Mouse (Mus musculus): ENCODE results near the gene Hcar2. TPM values are rescaled to one million over a fixed set of nuclear protein-coding genes. Genes with fewer than 3 reads are reported as not detected.

The Hcar2 gene
- polyA plus RNA-seq (2014; fragmentation: Illumina TruSeq; extraction: RNeasy Lipid Tissue Mini Kit (QIAGEN cat#74804); ENCODE audit: insufficient read depth, low read depth, low replicate concordance) = 3.6 TPM

DNA sequence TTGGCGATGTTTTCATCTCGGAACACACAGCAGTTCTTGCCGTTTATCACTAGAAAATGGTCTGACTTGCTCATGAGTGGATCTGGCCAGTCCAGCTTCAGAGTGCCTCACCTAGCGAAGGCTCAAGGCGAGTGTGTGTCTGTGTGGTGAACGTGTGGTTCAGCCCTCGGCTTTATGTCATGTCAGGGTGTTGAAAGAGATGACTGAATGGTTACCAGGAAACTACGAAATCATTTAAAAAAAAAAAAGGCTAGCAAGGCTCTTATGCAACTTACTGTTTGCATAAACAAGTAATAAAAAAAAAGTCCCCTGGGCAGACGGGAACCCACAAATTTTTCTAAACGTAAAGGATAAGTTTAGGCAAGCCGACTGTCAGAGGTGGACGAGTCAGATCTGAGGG, at the start of gene Hcar2:
Hcar2 (minus strand) TSS at position 135 of the 400 bp plus-strand sequence.

DNA sequence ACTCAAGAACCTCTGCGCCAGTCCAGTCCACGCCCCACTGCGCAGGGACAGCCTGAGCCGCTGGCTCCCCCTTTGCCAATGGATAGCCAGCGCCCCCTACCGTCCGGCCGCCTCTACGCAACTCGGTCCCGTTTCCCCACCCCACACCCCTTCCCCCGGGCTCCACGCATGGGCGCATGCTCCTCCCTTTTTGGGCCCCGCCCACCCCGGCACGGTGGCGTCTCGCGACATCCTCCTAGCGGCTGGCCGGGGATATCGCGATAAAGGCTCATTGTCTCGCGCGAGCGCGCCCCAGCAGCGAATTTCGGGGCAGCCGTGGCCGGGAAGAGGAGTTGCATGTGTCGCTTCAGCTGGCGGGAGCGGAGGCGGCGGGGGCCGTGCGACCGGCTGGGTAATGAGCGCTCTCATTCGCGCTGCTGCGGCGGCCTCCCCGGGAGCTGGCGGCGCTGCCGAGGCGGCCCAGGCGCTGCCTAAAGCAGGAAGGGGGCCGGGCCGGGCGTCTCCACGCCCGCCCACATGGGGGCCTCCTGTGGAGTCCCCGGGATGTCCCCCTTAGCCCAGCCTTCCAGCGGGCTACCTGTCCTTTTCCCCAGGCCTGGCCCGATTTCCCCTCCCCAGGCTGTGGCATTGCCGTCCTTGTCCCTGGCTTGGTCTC, 41.8 kb upstream of the Hcar2 start, which contains the start of gene Denr:
Denr (plus strand) TSS at position 200 of the 655 bp plus-strand sequence.

DNA sequence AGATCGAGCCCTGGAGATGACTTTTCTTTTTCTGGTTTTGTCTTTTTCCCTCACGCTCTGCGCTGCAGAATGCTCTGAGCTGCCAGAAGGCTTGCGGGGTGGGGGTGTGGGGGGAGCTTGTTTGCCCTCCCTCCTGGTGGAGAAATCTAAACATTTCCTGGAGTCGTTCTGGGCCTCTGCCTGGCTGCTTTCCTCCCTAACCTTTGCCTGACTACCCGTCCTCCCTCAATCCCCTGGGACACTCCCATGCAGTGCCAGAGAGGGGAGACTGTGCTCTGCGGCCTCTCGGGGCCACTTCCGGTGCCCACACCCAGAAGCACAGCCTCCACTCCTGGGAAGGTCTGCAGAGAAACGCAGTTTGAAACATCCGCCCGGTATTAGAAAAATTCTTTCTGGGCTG, 14.6 kb upstream of the Hcar2 start, which contains the start of gene Hcar1:
Hcar1 (minus strand) TSS at position 93 of the 400 bp plus-strand sequence.

Other genes with a start within 250 kb of the Hcar2 start
- 45.8 TPM for gene Clip1, start 180.9 kb downstream of the Hcar2 start, polyA plus RNA-seq (2014; fragmentation: Illumina TruSeq; extraction: RNeasy Lipid Tissue Mini Kit (QIAGEN cat#74804); ENCODE audit: insufficient read depth, low read depth, low replicate concordance)
- gene Zcchc8, start 144.4 kb downstream of the Hcar2 start, polyA plus RNA-seq (2014; fragmentation: Illumina TruSeq; extraction: RNeasy Lipid Tissue Mini Kit (QIAGEN cat#74804); ENCODE audit: insufficient read depth, low read depth, low replicate concordance) = 23.2 TPM
- 55.2 TPM for gene Rsrc2, start 116.1 kb downstream of the Hcar2 start, polyA plus RNA-seq (2014; fragmentation: Illumina TruSeq; extraction: RNeasy Lipid Tissue Mini Kit (QIAGEN cat#74804); ENCODE audit: insufficient read depth, low read depth, low replicate concordance)
- 0.74 TPM for gene Kntc1, start 115.8 kb downstream of the Hcar2 start, polyA plus RNA-seq (2014; fragmentation: Illumina TruSeq; extraction: RNeasy Lipid Tissue Mini Kit (QIAGEN cat#74804); ENCODE audit: insufficient read depth, low read depth, low replicate concordance)
- 1.1 TPM for gene Hcar1, start 14.5 kb upstream of the Hcar2 start, polyA plus RNA-seq (2014; fragmentation: Illumina TruSeq; extraction: RNeasy Lipid Tissue Mini Kit (QIAGEN cat#74804); ENCODE audit: insufficient read depth, low read depth, low replicate concordance)
- 37.4 TPM for gene Denr, start 41.7 kb upstream of the Hcar2 start, polyA plus RNA-seq (2014; fragmentation: Illumina TruSeq; extraction: RNeasy Lipid Tissue Mini Kit (QIAGEN cat#74804); ENCODE audit: insufficient read depth, low read depth, low replicate concordance)
- gene Gm43518, start 61.9 kb upstream of the Hcar2 start, polyA plus RNA-seq (2014; fragmentation: Illumina TruSeq; extraction: RNeasy Lipid Tissue Mini Kit (QIAGEN cat#74804); ENCODE audit: insufficient read depth, low read depth, low replicate concordance) = not detected
- gene Ccdc62, start 65.2 kb upstream of the Hcar2 start, polyA plus RNA-seq (2014; fragmentation: Illumina TruSeq; extraction: RNeasy Lipid Tissue Mini Kit (QIAGEN cat#74804); ENCODE audit: insufficient read depth, low read depth, low replicate concordance) = 1.8 TPM
- 14.2 TPM for gene Hip1r, start 108.1 kb upstream of the Hcar2 start, polyA plus RNA-seq (2014; fragmentation: Illumina TruSeq; extraction: RNeasy Lipid Tissue Mini Kit (QIAGEN cat#74804); ENCODE audit: insufficient read depth, low read depth, low replicate concordance)
- 14.6 TPM for gene Vps37b, start 166.8 kb upstream of the Hcar2 start, polyA plus RNA-seq (2014; fragmentation: Illumina TruSeq; extraction: RNeasy Lipid Tissue Mini Kit (QIAGEN cat#74804); ENCODE audit: insufficient read depth, low read depth, low replicate concordance)
- 3.2 TPM for gene Abcb9, start 230.3 kb upstream of the Hcar2 start, polyA plus RNA-seq (2014; fragmentation: Illumina TruSeq; extraction: RNeasy Lipid Tissue Mini Kit (QIAGEN cat#74804); ENCODE audit: insufficient read depth, low read depth, low replicate concordance)
- 23.3 TPM for gene Ogfod2, start 246.8 kb upstream of the Hcar2 start, polyA plus RNA-seq (2014; fragmentation: Illumina TruSeq; extraction: RNeasy Lipid Tissue Mini Kit (QIAGEN cat#74804); ENCODE audit: insufficient read depth, low read depth, low replicate concordance)

Data from lung, adult 10 weeks (tissue).